Mouse (Mus musculus): ENCODE results near the gene Gm20917.
"Not testable (repeated sequence)": the region's sequence is repeated elsewhere in the genome, so short reads cannot be mapped to it uniquely, and the experiment has no call there.

Gene Gm20917

DNA sequence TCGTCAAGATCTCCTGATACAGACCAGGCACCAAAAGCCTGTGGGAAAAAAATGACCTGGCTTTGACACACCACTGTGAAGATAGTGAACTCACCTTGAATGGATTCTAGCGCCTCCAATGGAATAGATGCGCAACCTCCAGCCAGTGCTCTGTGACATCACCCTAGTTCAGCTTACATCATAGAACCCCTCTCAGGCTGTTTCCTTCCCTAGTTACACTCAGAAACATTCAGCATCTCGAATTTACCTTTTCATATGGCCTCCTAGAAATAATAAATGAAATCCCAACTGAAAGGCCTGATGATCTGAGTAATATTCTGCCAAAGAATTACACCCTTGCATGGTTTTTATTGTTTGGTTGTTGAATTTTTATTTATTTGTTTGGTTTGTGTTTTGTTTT is at the start of gene Gm20917:
Gm20917 (minus strand) TSS at position 101 of the 400 bp plus-strand sequence.
- not testable (repeated sequence) for DNase-seq (ENCODE audit: low spot score)

Measured in adipocyte (in vitro differentiated cells).